Mouse (Mus musculus) cerebellum, adult 9-11 months (tissue): ENCODE measurements at regions not wholly inside any gene's neighbourhood (a gene's known extent, or its start where the extent isn't known, plus 50 kb on each side); places are given as distances from the start of the nearest gene placed in this dataset.
A peak's percentile ranks its signal among the peaks of the same experiment; 100 is the strongest.

Source experiments
- DNase-seq: peaks from one replicate; pipeline ENCODE4 v3.0.0; 2022

GRCm38 (mm10) chr4:103421541-103421951 is 107.9 kb downstream of the Oma1 start:
- no peak for DNase-seq

GRCm38 (mm10) chr4:103441383-103441782 is 127.8 kb downstream of the Oma1 start:
- DNase-seq: peak; percentile 10

- no peak for DNase-seq
Observed at GRCm38 (mm10) chr4:103441955-103442354, 128.3 kb downstream of the Oma1 start.

- DNase-seq: no peak
Observed at GRCm38 (mm10) chr4:103449276-103449675, 135.7 kb downstream of the Oma1 start.

- DNase-seq: no peak
Observed at GRCm38 (mm10) chr4:103450121-103450520, 136.5 kb downstream of the Oma1 start.

- no peak for DNase-seq
Observed at GRCm38 (mm10) chr4:103455458-103455857, 141.8 kb downstream of the Oma1 start.

GRCm38 (mm10) chr4:103466019-103466589 is 152.5 kb downstream of the Oma1 start:
- no peak for DNase-seq

GRCm38 (mm10) chr4:103475596-103475995 is 143.6 kb upstream of the Dab1 start:
- DNase-seq: no peak

- no peak for DNase-seq
Observed at GRCm38 (mm10) chr4:103486140-103486965, 132.8 kb upstream of the Dab1 start.

- no peak for DNase-seq
Observed at GRCm38 (mm10) chr4:103508435-103508834, 110.7 kb upstream of the Dab1 start.

- no peak for DNase-seq
Observed at GRCm38 (mm10) chr4:103512901-103513300, 106.3 kb upstream of the Dab1 start.

- no peak for DNase-seq
Observed at GRCm38 (mm10) chr4:103521870-103522609, 97.1 kb upstream of the Dab1 start.

- no peak for DNase-seq
Observed at GRCm38 (mm10) chr4:103536534-103537265, 82.5 kb upstream of the Dab1 start.

GRCm38 (mm10) chr4:103540960-103541359 is 78.2 kb upstream of the Dab1 start:
- no peak for DNase-seq

- peak; percentile 48 for DNase-seq
Observed at GRCm38 (mm10) chr4:103547297-103547696, 71.9 kb upstream of the Dab1 start.

- DNase-seq: no peak
Observed at GRCm38 (mm10) chr4:103552476-103552875, 66.7 kb upstream of the Dab1 start.

GRCm38 (mm10) chr4:103553188-103553587 is 66.0 kb upstream of the Dab1 start:
- no peak for DNase-seq

- no peak for DNase-seq
Observed at GRCm38 (mm10) chr4:103554597-103554996, 64.6 kb upstream of the Dab1 start.
